Mouse (Mus musculus): ENCODE measurements around the gene Lix1.

DNA sequence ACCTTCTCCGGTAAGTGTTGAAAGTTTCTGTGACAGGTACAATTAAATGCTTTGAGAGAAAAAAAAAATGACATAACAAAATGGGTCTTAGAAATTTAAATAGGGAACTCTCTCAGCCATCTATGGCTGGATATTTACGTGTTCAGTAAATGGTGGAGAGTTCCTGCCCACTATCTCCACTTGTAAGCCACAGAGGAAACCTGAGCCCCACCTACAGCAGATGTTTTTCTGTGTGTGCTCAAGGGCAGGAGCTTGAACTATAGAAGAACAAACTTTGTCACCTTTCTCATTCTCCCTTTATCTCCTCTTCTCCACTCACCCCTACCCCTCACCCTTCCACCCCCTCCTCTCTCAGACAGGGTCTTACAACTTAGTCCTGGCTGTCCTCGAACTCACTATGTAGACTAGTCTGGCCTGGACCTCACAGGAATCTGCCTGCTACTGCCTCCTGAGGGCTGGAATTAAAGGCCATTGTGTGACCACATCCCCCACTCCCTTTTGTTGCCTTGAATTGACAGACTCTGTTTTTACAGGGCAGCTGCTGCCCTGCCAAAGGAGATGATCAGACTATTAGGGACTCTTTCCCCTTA, 41.9 kb downstream of the Lix1 start:
- TF ChIP-seq CTCF (IDR thresholded peaks at IDR 0.05; ENCODE audit: low read depth, low read length) (no peak), POLR2A (IDR thresholded peaks at IDR 0.05; ENCODE audit: extremely low read depth, insufficient read depth, low read length) (no peak)
